Mouse (Mus musculus) MEL (cell line): ENCODE measurements around the gene Dnaaf3.

ENCODE experiments used
- BHLHE40 ChIP-seq: IDR thresholded peaks from 2 replicates; pipeline ENCODE4 v1.6.1; 2012; ENCODE audit warnings: low read depth, mild to moderate bottlenecking, inconsistent platforms, low read length, improper control_type of control experiment, borderline replicate concordance
- CTCF ChIP-seq, 3 experiments: IDR thresholded peaks in 2 of 3; conservative IDR thresholded peaks in 1 of 3; 2 replicates each; pipeline ENCODE4 v1.5.1; 2011 to 2012; ENCODE audit warnings: low read length in 3 of 3, low read depth in 2 of 3, mild to moderate bottlenecking in 2 of 3, improper control_type of control experiment in 1 of 3, inconsistent platforms in 1 of 3, mixed read lengths in 1 of 3, moderate library complexity in 1 of 3; ENCODE audit not compliant: control insufficient read depth in 1 of 3, insufficient read depth in 1 of 3, poor library complexity in 1 of 3, severe bottlenecking in 1 of 3
- E2F4 ChIP-seq: IDR thresholded peaks from 2 replicates; pipeline ENCODE4 v1.6.1; 2011; ENCODE audit warnings: low read depth, low read length, improper control_type of control experiment, borderline replicate concordance
- EP300 ChIP-seq, 2 experiments: IDR thresholded peaks; 2 replicates each; pipeline ENCODE4 v1.6.1; 2011; ENCODE audit warnings: improper control_type of control experiment in 2 of 2, low read length in 2 of 2, low read depth in 1 of 2, mild to moderate bottlenecking in 1 of 2
- ETS1 ChIP-seq: IDR thresholded peaks from 2 replicates; pipeline ENCODE4 v1.6.1; 2012; ENCODE audit warnings: low read depth, mild to moderate bottlenecking, inconsistent platforms, low read length, improper control_type of control experiment, moderate library complexity
- GATA1 ChIP-seq: IDR thresholded peaks from 2 replicates; pipeline ENCODE4 v1.6.1; 2011; ENCODE audit warnings: low read depth, low read length, improper control_type of control experiment
- JUND ChIP-seq: IDR thresholded peaks from 2 replicates; pipeline ENCODE4 v1.6.1; 2011; ENCODE audit warnings: low read depth, mild to moderate bottlenecking, improper control_type of control experiment, low read length
- MAZ ChIP-seq: IDR thresholded peaks from 2 replicates; pipeline ENCODE4 v1.6.1; 2012; ENCODE audit warnings: low read depth, mild to moderate bottlenecking, inconsistent platforms, low read length, improper control_type of control experiment
- MEF2A ChIP-seq: IDR thresholded peaks from 2 replicates; pipeline ENCODE4 v1.6.1; 2014; ENCODE audit warnings: low read depth, mild to moderate bottlenecking, inconsistent platforms, low read length, improper control_type of control experiment; ENCODE audit not compliant: poor library complexity, insufficient replicate concordance, severe bottlenecking; ENCODE audit errors: extremely low read depth
- MXI1 ChIP-seq: IDR thresholded peaks from 2 replicates; pipeline ENCODE4 v1.6.1; 2011; ENCODE audit warnings: mild to moderate bottlenecking, low read depth, low read length, improper control_type of control experiment
- POLR2AphosphoS5 ChIP-seq: IDR thresholded peaks from 2 replicates; pipeline ENCODE4 v1.6.1; 2012; ENCODE audit warnings: low read depth, borderline replicate concordance, mild to moderate bottlenecking, inconsistent platforms, low read length, moderate library complexity, mixed read lengths
- SMC3 ChIP-seq: IDR thresholded peaks from 2 replicates; pipeline ENCODE4 v1.6.1; 2011; ENCODE audit warnings: low read depth, low read length, improper control_type of control experiment
- TCF12 ChIP-seq: IDR thresholded peaks from 2 replicates; pipeline ENCODE4 v1.6.1; 2014; ENCODE audit warnings: low read depth, mild to moderate bottlenecking, inconsistent platforms, low read length, improper control_type of control experiment, moderate library complexity
- UBTF ChIP-seq: IDR thresholded peaks from 2 replicates; pipeline ENCODE4 v1.6.1; 2012; ENCODE audit warnings: low read depth, mild to moderate bottlenecking, inconsistent platforms, low read length, improper control_type of control experiment, moderate library complexity, borderline replicate concordance; ENCODE audit not compliant: insufficient read depth

- TF ChIP-seq GATA1: no peak
- TF ChIP-seq POLR2AphosphoS5: no peak
- no peak for TF ChIP-seq MEF2A
- TF ChIP-seq ETS1: no peak
- no peak for TF ChIP-seq E2F4
- no peak for TF ChIP-seq MXI1
- no peak for TF ChIP-seq BHLHE40
- peak; percentile 13; the same call in 1 of the 2 replicates for TF ChIP-seq SMC3
- no peak for TF ChIP-seq JUND
- no peak for TF ChIP-seq MAZ
- no peak for TF ChIP-seq UBTF
- TF ChIP-seq CTCF (IDR thresholded peaks at IDR 0.05 in 2 of 3, conservative IDR thresholded peaks at IDR 0.05 in 1 of 3; ENCODE audit: control insufficient read depth in 1 of 3, insufficient read depth in 1 of 3, low read depth in 2 of 3, low read length in 3 of 3, poor library complexity in 1 of 3, severe bottlenecking in 1 of 3): peak; percentile 63 to 83 (median 64); a peak in 5 of 6 replicates
- TF ChIP-seq EP300 (IDR thresholded peaks at IDR 0.05; ENCODE audit: low read depth in 1 of 2, low read length in 2 of 2): no peak
- no peak for TF ChIP-seq TCF12
Measured at GRCm38 (mm10) chr7:4509863-4510608, 22.2 kb downstream of the Dnaaf3 start.
